Mouse (Mus musculus) olfactory bulb, adult 2 months (tissue): ENCODE data around the gene Nfib.

Source experiments
- CTCF ChIP-seq: fragments of 200-500 bp; IDR thresholded peaks from 2 replicates; pipeline ENCODE4 v1.5.1; 2012; ENCODE audit warnings: low read depth, mild to moderate bottlenecking, low read length, moderate library complexity; ENCODE audit not compliant: insufficient read depth
- POLR2A ChIP-seq: fragments of 200-500 bp; IDR thresholded peaks from 2 replicates; pipeline ENCODE4 v1.6.1; 2012; ENCODE audit warnings: mild to moderate bottlenecking, low read depth, low read length, moderate library complexity; ENCODE audit not compliant: insufficient read depth

DNA sequence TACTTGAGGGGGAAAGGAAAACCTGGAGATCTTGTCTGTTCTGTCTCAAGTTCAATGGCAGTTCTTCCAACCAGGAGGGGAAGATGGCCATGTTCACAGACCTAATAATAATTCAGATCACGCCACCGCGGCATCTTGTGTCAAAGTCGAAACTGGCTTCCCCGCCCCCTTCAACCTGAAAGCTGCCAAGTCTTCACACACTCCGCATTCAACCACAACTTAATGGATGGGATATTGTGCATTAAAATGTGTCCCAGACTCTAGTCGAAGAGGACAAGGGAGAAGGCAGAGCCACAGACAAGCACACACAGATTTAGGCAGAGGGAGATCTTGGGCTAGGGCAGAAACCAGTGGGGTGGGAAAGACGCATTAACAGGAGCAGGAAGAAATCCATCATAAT is 194.0 kb downstream of the Nfib start:
- TF ChIP-seq POLR2A: no peak
- TF ChIP-seq CTCF: no peak
